8 mouse cellular contexts compared by ENCODE assay signal in genomic region chr13:95374701-95375553, GRCm38 (mm10). TPM values are rescaled to one million over a fixed set of nuclear protein-coding genes. Genes with fewer than 3 reads are reported as not detected.
A peak's percentile ranks its signal among the peaks of the same experiment; 100 is the strongest.
DNase-seq lines count a peak whose midpoint lies in the region; ATAC-seq and TF ChIP-seq lines count a peak whose summit lies in the region.

TSS of gene Aggf1 (minus strand) at chr13:95375352.

- peaks cover 12% of the 10 kb centered on the region for H3K36me3 ChIP-seq in embryonic facial prominence, embryonic 15.5 days
- H3K36me3 ChIP-seq in limb, embryonic 14.5 days (ENCODE audit: control insufficient read depth, insufficient read depth, low read length), result peaks cover 12% of the 10 kb centered on the region
- peaks cover 6% of the 10 kb centered on the region for H3K36me3 ChIP-seq in midbrain, postnatal 0 days (ENCODE audit: insufficient read depth, low read length)

- no peaks in the 10 kb centered on the region for H3K27me3 ChIP-seq in embryonic facial prominence, embryonic 15.5 days
- H3K27me3 ChIP-seq in limb, embryonic 14.5 days (ENCODE audit: control insufficient read depth, insufficient read depth, low read length), result no peaks in the 10 kb centered on the region
- H3K27me3 ChIP-seq in midbrain, postnatal 0 days (ENCODE audit: insufficient read depth, low read length), result no peaks in the 10 kb centered on the region

- peak within 1 kb of the TSS; percentile 93 for H3K9ac ChIP-seq in embryonic facial prominence, embryonic 15.5 days
- peak within 1 kb of the TSS; percentile 89 for H3K9ac ChIP-seq in limb, embryonic 14.5 days (ENCODE audit: low read depth, low read length, severe bottlenecking)
- peak within 1 kb of the TSS; percentile 86 for H3K9ac ChIP-seq in midbrain, postnatal 0 days (replicated peaks; ENCODE audit: low read length, poor library complexity, severe bottlenecking)

- H3K4me3 ChIP-seq in bone marrow, adult 2 months (replicated peaks; ENCODE audit: control insufficient read depth, low read depth, low read length), result peak within 1 kb of the TSS; percentile 86
- H3K4me3 ChIP-seq in embryonic facial prominence, embryonic 15.5 days (replicated peaks), result peak within 1 kb of the TSS; percentile 100
- peak within 1 kb of the TSS; percentile 100 for H3K4me3 ChIP-seq in limb, embryonic 14.5 days (replicated peaks; ENCODE audit: low read length)
- H3K4me3 ChIP-seq in midbrain, postnatal 0 days (ENCODE audit: low read depth, low read length), result peak within 1 kb of the TSS; percentile 98

- ATAC-seq in embryonic facial prominence, embryonic 15.5 days (ENCODE audit: insufficient number of reproducible peaks, low FRiP score, low TSS enrichment, low read depth), result peak; percentile 94
- peak; percentile 97 for ATAC-seq in limb, embryonic 14.5 days (ENCODE audit: low FRiP score, low read depth)
- peak; percentile 98 for ATAC-seq in midbrain, postnatal 0 days (ENCODE audit: low FRiP score)

- peaks cover 2% of the 10 kb centered on the region for H3K4me1 ChIP-seq in bone marrow, adult 2 months (ENCODE audit: control insufficient read depth, insufficient read depth, low read length)
- peaks cover 13% of the 10 kb centered on the region for H3K4me1 ChIP-seq in embryonic facial prominence, embryonic 15.5 days
- H3K4me1 ChIP-seq in limb, embryonic 14.5 days (ENCODE audit: control insufficient read depth, insufficient read depth, low read length), result peaks cover 9% of the 10 kb centered on the region
- H3K4me1 ChIP-seq in midbrain, postnatal 0 days (ENCODE audit: insufficient read depth, low read length), result no peaks in the 10 kb centered on the region

- under 1% methylated on average over 86 of the region's 86 CpGs for WGBS in bone marrow, adult 2 months
- under 1% methylated on average over 86 of the region's 86 CpGs for WGBS in embryonic facial prominence, embryonic 15.5 days
- WGBS in limb, embryonic 14.5 days, result under 1% methylated on average over 70 of the region's 86 CpGs
- WGBS in midbrain, postnatal 0 days, result under 1% methylated on average over 84 of the region's 86 CpGs

- peak within 1 kb of the TSS; percentile 94 for H3K27ac ChIP-seq in bone marrow, adult 2 months (ENCODE audit: control insufficient read depth, insufficient read depth, low read depth, low read length, poor library complexity)
- peak within 1 kb of the TSS; percentile 83 for H3K27ac ChIP-seq in embryonic facial prominence, embryonic 15.5 days (replicated peaks)
- H3K27ac ChIP-seq in limb, embryonic 14.5 days (replicated peaks; ENCODE audit: low read depth, low read length), result peak within 1 kb of the TSS; percentile 69
- peak within 1 kb of the TSS; percentile 73 for H3K27ac ChIP-seq in midbrain, postnatal 0 days (ENCODE audit: low read depth, low read length)

- peak; percentile 81; the same call in 1 of the 2 replicates for TF ChIP-seq POLR2A in bone marrow, adult 2 months (IDR thresholded peaks at IDR 0.05; ENCODE audit: borderline replicate concordance, control insufficient read depth, low read depth, low read length)
- TF ChIP-seq POLR2A in limb, embryonic 14.5 days (IDR thresholded peaks at IDR 0.05; ENCODE audit: borderline replicate concordance, extremely low read depth, insufficient read depth, insufficient read length), result peak; percentile 55; the same call in 1 of the 2 replicates

- TF ChIP-seq CTCF in bone marrow, adult 2 months (IDR thresholded peaks at IDR 0.05; ENCODE audit: control insufficient read depth, insufficient read depth, low read length), result peak; percentile 5; the same call in 1 of the 2 replicates
- no peak for TF ChIP-seq CTCF in midbrain, postnatal 0 days (IDR thresholded peaks at IDR 0.05)

- H3K9me3 ChIP-seq in embryonic facial prominence, embryonic 15.5 days (replicated peaks), result no peaks in the 10 kb centered on the region
- no peaks in the 10 kb centered on the region for H3K9me3 ChIP-seq in limb, embryonic 14.5 days (ENCODE audit: control insufficient read depth, low read length)
- no peaks in the 10 kb centered on the region for H3K9me3 ChIP-seq in midbrain, postnatal 0 days (ENCODE audit: low read length)

- DNase-seq in 416B (ENCODE audit: low read depth), result peak; percentile 90
- peak; percentile 96 for DNase-seq in heart, adult 8-10 months (ENCODE audit: low spot score)
- DNase-seq in kidney, adult 9 months, result peak; percentile 95
- DNase-seq in limb, embryonic 14.5 days (ENCODE audit: low spot score), result peak; percentile 94
- DNase-seq in midbrain, postnatal 0 days (ENCODE audit: low spot score), result peak; percentile 96
- DNase-seq in spleen, postnatal 14 days (ENCODE audit: low spot score in 2 of 2), result peak; percentile 80 to 87

- peak within 1 kb of the TSS; percentile 83 for H3K4me2 ChIP-seq in embryonic facial prominence, embryonic 15.5 days (replicated peaks)
- H3K4me2 ChIP-seq in limb, embryonic 14.5 days (replicated peaks; ENCODE audit: low read depth, low read length, severe bottlenecking), result peak within 1 kb of the TSS; percentile 83
- H3K4me2 ChIP-seq in midbrain, postnatal 0 days (ENCODE audit: low read depth, low read length, poor library complexity, severe bottlenecking), result peak within 1 kb of the TSS; percentile 75

RNA-seq across cellular contexts. Expression of gene Aggf1, which starts in this region (rescaled TPM):
- 13.0 and 23.6 TPM in 2 replicates for polyA plus RNA-seq in bone marrow, adult 2 months (2011; ENCODE audit: insufficient read depth, insufficient read length, low replicate concordance, missing spikeins)
- 35.1 and 35.2 TPM in 2 replicates for polyA plus RNA-seq in embryonic facial prominence, embryonic 15.5 days (2015; fragmentation: Nextera tagmentation; extraction: Ambion mirVana)
- 10 to 100 TPM; 21.2 to 26.1 (median 23.6) TPM for total RNA-seq in heart, adult 8-10 months (2022)
- polyA plus RNA-seq in limb, embryonic 14.5 days (2012; rRNA removed), result 20.0 and 24.4 TPM in 2 replicates
- polyA plus RNA-seq in limb, embryonic 14.5 days (2014; fragmentation: Nextera tagmentation; extraction: Ambion mirVana), result 32.9 and 37.1 TPM in 2 replicates
- total RNA-seq in midbrain, postnatal 0 days (2014; rRNA removed), result 25.5 and 27.6 TPM in 2 replicates
- 26.7 and 28.7 TPM in 2 replicates for polyA plus RNA-seq in midbrain, postnatal 0 days (2015; fragmentation: Nextera tagmentation; extraction: Ambion mirVana)

Comparison
In these comparisons a context has a peak if more than half of its experiments do, and no peak if none do; other contexts are left out.
1. Peak in every context shown above with its lines: DNase-seq, ATAC-seq, H3K4me3 ChIP-seq and H3K27ac ChIP-seq.